Mouse (Mus musculus): ENCODE measurements at regions not wholly inside any gene's neighbourhood (a gene's known extent, or its start where the extent isn't known, plus 50 kb on each side); places are given as distances from the start of the nearest gene placed in this dataset.

GRCm38 (mm10) chr13:110814066-110814465 is 419.2 kb downstream of the Plk2 start:
- no peaks in the 10 kb centered on the region for H3K27me3 ChIP-seq (ENCODE audit: control insufficient read depth, insufficient read depth, low read length)
- H3K36me3 ChIP-seq (ENCODE audit: control insufficient read depth, insufficient read depth, low read length): no peaks in the 10 kb centered on the region
- no peak overlapping the region for H3K27ac ChIP-seq (ENCODE audit: low read length)
- H3K4me3 ChIP-seq (replicated peaks; ENCODE audit: low read length): no peak overlapping the region
- 80% methylated on average over 1 of the region's 1 CpGs for WGBS
- no peak overlapping the region for H3K4me2 ChIP-seq (ENCODE audit: low read depth, low read length)
- H3K9me3 ChIP-seq (replicated peaks; ENCODE audit: control insufficient read depth, low read length): no peaks in the 10 kb centered on the region
- H3K9ac ChIP-seq (ENCODE audit: low read length): no peak overlapping the region
- no peak for ATAC-seq (ENCODE audit: insufficient read depth, low FRiP score)
- no peaks in the 10 kb centered on the region for H3K4me1 ChIP-seq (ENCODE audit: control insufficient read depth, insufficient read depth, low read length)

DNA sequence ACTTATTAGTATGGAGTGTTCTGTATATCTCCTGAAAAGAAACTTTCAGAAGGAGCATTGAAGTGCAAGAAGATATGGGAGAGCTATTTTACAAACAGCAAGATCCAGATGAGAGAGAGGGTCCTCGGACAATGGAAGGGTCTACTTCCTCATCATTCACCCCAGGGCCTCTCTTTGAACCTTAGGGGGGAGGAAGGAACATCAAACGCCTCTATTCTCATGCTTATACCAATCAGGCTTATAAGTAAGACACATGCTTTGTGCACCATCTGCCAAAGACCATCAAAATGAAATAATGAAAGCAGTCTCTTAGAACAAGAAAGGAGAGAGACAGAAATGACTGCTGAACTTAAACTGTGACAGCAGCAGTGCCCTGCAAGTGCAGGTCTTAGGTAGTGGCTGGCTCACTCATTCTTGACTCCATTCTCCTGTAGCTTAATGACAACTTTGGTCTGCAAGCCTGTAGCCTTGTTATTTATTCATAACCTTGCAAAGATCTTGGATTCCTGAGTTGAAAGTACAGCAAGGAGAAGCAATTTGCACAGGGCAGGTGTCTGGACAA is 424.5 kb downstream of the Plk2 start:
- no peak overlapping the region for H3K9ac ChIP-seq (ENCODE audit: low read length)

GRCm38 (mm10) chr13:110824878-110825277 is 429.9 kb upstream of the Actbl2 start:
- Histone ChIP-seq H3K4me2 (ENCODE audit: low read depth, low read length) (no peak overlapping the region), H3K9me3 (replicated peaks; ENCODE audit: control insufficient read depth, low read length) (no peaks in the 10 kb centered on the region), H3K27ac (ENCODE audit: low read length) (no peak overlapping the region), H3K4me1 (ENCODE audit: control insufficient read depth, insufficient read depth, low read length) (no peaks in the 10 kb centered on the region), H3K27me3 (ENCODE audit: control insufficient read depth, insufficient read depth, low read length) (no peaks in the 10 kb centered on the region), H3K36me3 (ENCODE audit: control insufficient read depth, insufficient read depth, low read length) (no peaks in the 10 kb centered on the region), H3K9ac (ENCODE audit: low read length) (no peak overlapping the region), H3K4me3 (replicated peaks; ENCODE audit: low read length) (no peak overlapping the region)
- ATAC-seq (ENCODE audit: insufficient read depth, low FRiP score): no peak
- 73% methylated on average over 9 of the region's 9 CpGs for WGBS

More for the DNA sequence above, 424.5 kb downstream of the Plk2 start:
- Histone ChIP-seq H3K4me3 (replicated peaks; ENCODE audit: low read length) (no peak overlapping the region), H3K27me3 (ENCODE audit: control insufficient read depth, insufficient read depth, low read length) (no peaks in the 10 kb centered on the region), H3K36me3 (ENCODE audit: control insufficient read depth, insufficient read depth, low read length) (no peaks in the 10 kb centered on the region), H3K9me3 (replicated peaks; ENCODE audit: control insufficient read depth, low read length) (no peaks in the 10 kb centered on the region), H3K4me2 (ENCODE audit: low read depth, low read length) (no peak overlapping the region), H3K27ac (ENCODE audit: low read length) (no peak overlapping the region), H3K4me1 (ENCODE audit: control insufficient read depth, insufficient read depth, low read length) (no peaks in the 10 kb centered on the region)
- WGBS: 50% methylated on average over 2 of the region's 2 CpGs
- no peak for ATAC-seq (ENCODE audit: insufficient read depth, low FRiP score)

- ATAC-seq (ENCODE audit: insufficient read depth, low FRiP score): no peak
- Histone ChIP-seq H3K9ac (ENCODE audit: low read length) (no peak overlapping the region), H3K27me3 (ENCODE audit: control insufficient read depth, insufficient read depth, low read length) (no peaks in the 10 kb centered on the region), H3K4me1 (ENCODE audit: control insufficient read depth, insufficient read depth, low read length) (no peaks in the 10 kb centered on the region), H3K9me3 (replicated peaks; ENCODE audit: control insufficient read depth, low read length) (no peaks in the 10 kb centered on the region), H3K27ac (ENCODE audit: low read length) (no peak overlapping the region), H3K36me3 (ENCODE audit: control insufficient read depth, insufficient read depth, low read length) (no peaks in the 10 kb centered on the region), H3K4me2 (ENCODE audit: low read depth, low read length) (no peak overlapping the region), H3K4me3 (replicated peaks; ENCODE audit: low read length) (no peak overlapping the region)
- WGBS: 51% methylated on average over 5 of the region's 5 CpGs
Measured at GRCm38 (mm10) chr13:110832442-110832841, 422.4 kb upstream of the Actbl2 start.

GRCm38 (mm10) chr13:110836936-110837335 is 417.9 kb upstream of the Actbl2 start:
- Histone ChIP-seq H3K4me1 (ENCODE audit: control insufficient read depth, insufficient read depth, low read length) (no peaks in the 10 kb centered on the region), H3K36me3 (ENCODE audit: control insufficient read depth, insufficient read depth, low read length) (no peaks in the 10 kb centered on the region), H3K27ac (ENCODE audit: low read length) (no peak overlapping the region), H3K9me3 (replicated peaks; ENCODE audit: control insufficient read depth, low read length) (no peaks in the 10 kb centered on the region), H3K4me3 (replicated peaks; ENCODE audit: low read length) (no peak overlapping the region), H3K4me2 (ENCODE audit: low read depth, low read length) (no peak overlapping the region), H3K27me3 (ENCODE audit: control insufficient read depth, insufficient read depth, low read length) (no peaks in the 10 kb centered on the region), H3K9ac (ENCODE audit: low read length) (no peak overlapping the region)
- WGBS: 63% methylated on average over 7 of the region's 7 CpGs
- no peak for ATAC-seq (ENCODE audit: insufficient read depth, low FRiP score)

DNA sequence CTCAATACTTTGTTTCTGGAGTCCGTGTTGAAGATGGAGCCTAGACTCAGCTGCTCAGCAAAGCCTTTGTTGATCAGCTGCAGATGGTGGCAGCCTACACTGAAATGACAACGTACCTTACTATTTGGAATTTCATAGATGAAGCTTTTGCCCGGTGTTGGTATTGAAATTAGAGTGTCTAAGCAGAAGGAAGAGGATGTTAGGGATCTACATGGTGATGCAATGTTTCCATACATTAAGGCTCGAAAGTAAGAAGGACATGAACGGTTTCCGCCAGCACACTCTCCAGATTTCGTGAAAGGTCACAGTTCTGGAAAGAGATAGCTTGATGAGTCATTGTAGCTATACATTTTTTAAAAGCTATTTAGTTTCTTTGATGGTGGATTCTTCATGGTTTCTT is 412.9 kb upstream of the Actbl2 start:
- H3K9ac ChIP-seq (ENCODE audit: low read length): no peak overlapping the region
- no peak for ATAC-seq (ENCODE audit: insufficient read depth, low FRiP score)
- H3K27me3 ChIP-seq (ENCODE audit: control insufficient read depth, insufficient read depth, low read length): no peaks in the 10 kb centered on the region
- H3K9me3 ChIP-seq (replicated peaks; ENCODE audit: control insufficient read depth, low read length): no peaks in the 10 kb centered on the region
- no peak overlapping the region for H3K4me3 ChIP-seq (replicated peaks; ENCODE audit: low read length)
- no peak overlapping the region for H3K4me2 ChIP-seq (ENCODE audit: low read depth, low read length)
- WGBS: 88% methylated on average over 7 of the region's 7 CpGs
- H3K36me3 ChIP-seq (ENCODE audit: control insufficient read depth, insufficient read depth, low read length): no peaks in the 10 kb centered on the region
- no peaks in the 10 kb centered on the region for H3K4me1 ChIP-seq (ENCODE audit: control insufficient read depth, insufficient read depth, low read length)
- H3K27ac ChIP-seq (ENCODE audit: low read length): no peak overlapping the region

DNA sequence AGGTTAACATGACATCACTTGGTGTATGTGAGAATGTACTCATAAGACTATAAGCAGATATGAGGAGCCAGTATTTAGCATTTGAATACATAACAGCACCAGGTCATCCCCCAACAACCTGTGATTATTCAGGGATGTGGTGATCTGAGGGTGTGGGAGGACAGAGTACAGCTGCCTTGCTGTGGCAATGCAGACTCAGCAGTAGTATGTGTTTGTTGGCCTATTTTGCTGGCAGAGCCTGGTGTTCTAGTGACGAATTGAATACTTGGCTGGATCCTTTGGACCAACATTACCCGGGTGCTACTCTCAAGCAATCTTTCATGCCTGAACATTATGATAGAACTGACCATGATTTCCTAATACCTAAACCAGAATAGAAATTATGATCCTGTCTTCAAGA is 409.1 kb upstream of the Actbl2 start:
- 86% methylated on average over 2 of the region's 2 CpGs for WGBS
- Histone ChIP-seq H3K9me3 (replicated peaks; ENCODE audit: control insufficient read depth, low read length) (no peaks in the 10 kb centered on the region), H3K9ac (ENCODE audit: low read length) (no peak overlapping the region), H3K4me3 (replicated peaks; ENCODE audit: low read length) (no peak overlapping the region), H3K4me1 (ENCODE audit: control insufficient read depth, insufficient read depth, low read length) (no peaks in the 10 kb centered on the region), H3K27me3 (ENCODE audit: control insufficient read depth, insufficient read depth, low read length) (no peaks in the 10 kb centered on the region), H3K36me3 (ENCODE audit: control insufficient read depth, insufficient read depth, low read length) (no peaks in the 10 kb centered on the region), H3K27ac (ENCODE audit: low read length) (no peak overlapping the region), H3K4me2 (ENCODE audit: low read depth, low read length) (no peak overlapping the region)
- no peak for ATAC-seq (ENCODE audit: insufficient read depth, low FRiP score)

GRCm38 (mm10) chr13:110852996-110853727 is 401.7 kb upstream of the Actbl2 start:
- H3K27me3 ChIP-seq (ENCODE audit: control insufficient read depth, insufficient read depth, low read length): no peaks in the 10 kb centered on the region
- no peaks in the 10 kb centered on the region for H3K36me3 ChIP-seq (ENCODE audit: control insufficient read depth, insufficient read depth, low read length)
- ATAC-seq (ENCODE audit: insufficient read depth, low FRiP score): peak; percentile 85
- no peak overlapping the region for H3K9ac ChIP-seq (ENCODE audit: low read length)
- 36% methylated on average over 2 of the region's 2 CpGs for WGBS
- H3K4me2 ChIP-seq (ENCODE audit: low read depth, low read length): no peak overlapping the region
- H3K4me3 ChIP-seq (replicated peaks; ENCODE audit: low read length): no peak overlapping the region
- H3K9me3 ChIP-seq (replicated peaks; ENCODE audit: control insufficient read depth, low read length): no peaks in the 10 kb centered on the region
- H3K27ac ChIP-seq (ENCODE audit: low read length): no peak overlapping the region
- 0 out of 2 replicates have a peak, but pooled peaks cover 3% of the 10 kb centered on the region for H3K4me1 ChIP-seq (ENCODE audit: control insufficient read depth, insufficient read depth, low read length)

GRCm38 (mm10) chr13:110854213-110854612 is 400.6 kb upstream of the Actbl2 start:
- 38% methylated on average over 1 of the region's 1 CpGs for WGBS
- no peak for ATAC-seq (ENCODE audit: insufficient read depth, low FRiP score)
- H3K27ac ChIP-seq (ENCODE audit: low read length): no peak overlapping the region
- no peaks in the 10 kb centered on the region for H3K9me3 ChIP-seq (replicated peaks; ENCODE audit: control insufficient read depth, low read length)
- H3K9ac ChIP-seq (ENCODE audit: low read length): no peak overlapping the region
- no peaks in the 10 kb centered on the region for H3K36me3 ChIP-seq (ENCODE audit: control insufficient read depth, insufficient read depth, low read length)
- no peaks in the 10 kb centered on the region for H3K27me3 ChIP-seq (ENCODE audit: control insufficient read depth, insufficient read depth, low read length)
- H3K4me2 ChIP-seq (ENCODE audit: low read depth, low read length): no peak overlapping the region
- H3K4me3 ChIP-seq (replicated peaks; ENCODE audit: low read length): no peak overlapping the region
- 0 out of 2 replicates have a peak, but pooled peaks cover 3% of the 10 kb centered on the region for H3K4me1 ChIP-seq (ENCODE audit: control insufficient read depth, insufficient read depth, low read length)

Measured in stomach, embryonic 16.5 days (tissue).